In genomic region chr15:78670341-78670740, GRCm38 (mm10) we compare ENCODE assay signal across 10 mouse cellular contexts. TPM values are rescaled to one million over a fixed set of nuclear protein-coding genes. Genes with fewer than 3 reads are reported as not detected.
A peak's percentile ranks its signal among the peaks of the same experiment; 100 is the strongest.
DNase-seq lines count a peak whose midpoint lies in the region; ATAC-seq lines count a peak whose summit lies in the region.
"Had no signal": no experiment of that assay in that cellular context is flagged by ENCODE, and none has a peak within 500 bp of the region (broad histone marks: within the 10 kb centered on the region; RNA-seq: fewer than 3 reads in every experiment).

No protein-coding gene starts in this region.

- no peak overlapping the region for H3K4me2 ChIP-seq in intestine, embryonic 16.5 days (ENCODE audit: low read depth, low read length)
- H3K4me2 ChIP-seq in midbrain, embryonic 14.5 days (ENCODE audit: low read length) = no peak overlapping the region

- H3K4me3 ChIP-seq in intestine, embryonic 16.5 days (ENCODE audit: low read length) = no peak overlapping the region
- no peak overlapping the region for H3K4me3 ChIP-seq in midbrain, embryonic 14.5 days (replicated peaks; ENCODE audit: low read depth, low read length)
- H3K4me3 ChIP-seq: megakaryocyte, embryonic 14.5 days had no signal

- 36% methylated on average over 5 of the region's 5 CpGs for WGBS in intestine, embryonic 16.5 days
- 26% methylated on average over 5 of the region's 5 CpGs for WGBS in midbrain, embryonic 14.5 days

- H3K27me3 ChIP-seq in intestine, embryonic 16.5 days (replicated peaks; ENCODE audit: control insufficient read depth, insufficient read depth, low read length) = peaks cover 39% of the 10 kb centered on the region
- H3K27me3 ChIP-seq in midbrain, embryonic 14.5 days (ENCODE audit: control insufficient read depth, insufficient read depth, low read length) = peaks cover 11% of the 10 kb centered on the region; the same call in 1 of the 2 replicates

- peak; percentile 28; the same call in 1 of the 2 replicates for ATAC-seq in intestine, embryonic 16.5 days
- ATAC-seq in midbrain, embryonic 14.5 days (ENCODE audit: low FRiP score, low TSS enrichment) = no peak
- no peak for ATAC-seq in erythroid progenitor cell, adult 5-6 weeks (replicated peaks; ENCODE audit: low FRiP score, poor library complexity, severe bottlenecking)

- H3K27ac ChIP-seq in intestine, embryonic 16.5 days (ENCODE audit: low read length) = no peak overlapping the region
- no peak overlapping the region for H3K27ac ChIP-seq in midbrain, embryonic 14.5 days (replicated peaks; ENCODE audit: low read depth, low read length)

- no peaks in the 10 kb centered on the region for H3K9me3 ChIP-seq in intestine, embryonic 16.5 days (ENCODE audit: control insufficient read depth, low read length)
- H3K9me3 ChIP-seq in midbrain, embryonic 14.5 days (ENCODE audit: control insufficient read depth, low read length) = no peaks in the 10 kb centered on the region; the same call in 1 of the 2 replicates
- H3K9me3 ChIP-seq: megakaryocyte, embryonic 14.5 days had no signal

- no peak overlapping the region for H3K9ac ChIP-seq in intestine, embryonic 16.5 days (ENCODE audit: low read depth, low read length)
- no peak overlapping the region for H3K9ac ChIP-seq in midbrain, embryonic 14.5 days (replicated peaks; ENCODE audit: low read length)

- H3K36me3 ChIP-seq in intestine, embryonic 16.5 days (ENCODE audit: control insufficient read depth, insufficient read depth, low read length) = no peaks in the 10 kb centered on the region
- peaks cover 14% of the 10 kb centered on the region; the same call in 1 of the 2 replicates for H3K36me3 ChIP-seq in midbrain, embryonic 14.5 days (ENCODE audit: control insufficient read depth, insufficient read depth, low read length)

- DNase-seq in cerebellum, adult 11-12 months = peak; percentile 45
- no peak for DNase-seq in cerebellum, adult 8-10 months
- DNase-seq in left cerebral cortex, adult 18-20 months (ENCODE audit: low spot score in 2 of 2) = peak; percentile 58 to 65
- no peak for DNase-seq in left cerebral cortex, adult 11 months (ENCODE audit: low spot score)
- DNase-seq in midbrain, embryonic 14.5 days = peak; percentile 72
- DNase-seq in thymus, postnatal 14 days = no peak

- no peaks in the 10 kb centered on the region for H3K4me1 ChIP-seq in intestine, embryonic 16.5 days (ENCODE audit: control insufficient read depth, insufficient read depth, low read length)
- peaks cover 17% of the 10 kb centered on the region for H3K4me1 ChIP-seq in midbrain, embryonic 14.5 days (ENCODE audit: control insufficient read depth, insufficient read depth, low read length)

RNA-seq across cellular contexts. Expression of gene Elfn2, which starts 48.2 kb away (rescaled TPM):
- 100 to 1,000 TPM; 165 to 168 TPM for total RNA-seq in left cerebral cortex, adult 18-20 months (2021)
- polyA plus RNA-seq in intestine, embryonic 16.5 days (2015; fragmentation: Nextera tagmentation; extraction: Ambion mirVana) = 0.06 and 0.13 TPM in 2 replicates
- 4.0 and 8.1 TPM in 2 replicates for polyA plus RNA-seq in midbrain, embryonic 14.5 days (2014; fragmentation: Nextera tagmentation; extraction: Ambion mirVana)
- not detected in 2 replicates for total RNA-seq in erythroid progenitor cell, adult 5-6 weeks (2015; ENCODE audit: low replicate concordance)
- total RNA-seq in erythroid progenitor cell, adult 5-6 weeks (2017; ENCODE audit: low replicate concordance) = not detected in 2 replicates
- polyA plus RNA-seq: C2C12 had no signal

Comparison
In these comparisons a context has a peak if more than half of its experiments do, and no peak if none do; other contexts are left out.
1. DNase-seq: peak in cerebellum, adult 11-12 months (single experiment), left cerebral cortex, adult 18-20 months (2 of 2) and midbrain, embryonic 14.5 days (single experiment); none in cerebellum, adult 8-10 months (single experiment), left cerebral cortex, adult 11 months (single experiment) and thymus, postnatal 14 days (single experiment).
2. RNA of gene Elfn2, which starts 48.2 kb away (total RNA-seq): 165 to 168 TPM in left cerebral cortex, adult 18-20 months; not detected in erythroid progenitor cell, adult 5-6 weeks; every median in the first group is over 100 times any median in the second.